In genomic region chr8:70926396-70926795, GRCm38 (mm10) we compare ENCODE assay signal across 23 mouse cellular contexts. TPM values are rescaled to one million over a fixed set of nuclear protein-coding genes. Genes with fewer than 3 reads are reported as not detected.
DNase-seq lines count a peak whose midpoint lies in the region; ATAC-seq lines count a peak whose summit lies in the region.
"Had no signal": no experiment of that assay in that cellular context is flagged by ENCODE, and none has a peak within 500 bp of the region (broad histone marks: within the 10 kb centered on the region; RNA-seq: fewer than 3 reads in every experiment).

No protein-coding gene starts in this region.

- H3K9me3 ChIP-seq in heart, embryonic 11.5 days (replicated peaks; ENCODE audit: control insufficient read depth, low read length), result no peaks in the 10 kb centered on the region
- H3K9me3 ChIP-seq: embryonic facial prominence, embryonic 12.5 days; embryonic facial prominence, embryonic 15.5 days; forebrain, embryonic 12.5 days; heart, embryonic 10.5 days; hindbrain, embryonic 12.5 days; hindbrain, embryonic 15.5 days; intestine, embryonic 15.5 days had no signal

- H3K4me2 ChIP-seq in heart, embryonic 11.5 days, result no peak overlapping the region
- H3K4me2 ChIP-seq: embryonic facial prominence, embryonic 12.5 days; embryonic facial prominence, embryonic 15.5 days; forebrain, embryonic 12.5 days; hindbrain, embryonic 12.5 days; hindbrain, embryonic 15.5 days; intestine, embryonic 15.5 days had no signal

- WGBS in heart, embryonic 11.5 days (ENCODE audit: insufficient replicate concordance), result 89% methylated on average over 5 of the region's 5 CpGs

- no peak for ATAC-seq in heart, embryonic 11.5 days (replicated peaks; ENCODE audit: insufficient number of reproducible peaks, low FRiP score, low TSS enrichment)
- ATAC-seq: activated CD4-positive, CD25-positive, alpha-beta regulatory T cell, adult 4 months; forebrain, embryonic 16.5 days; intestine, embryonic 15.5 days had no signal

- 0 out of 2 replicates have a peak, but pooled peaks cover under 1% of the 10 kb centered on the region for H3K36me3 ChIP-seq in heart, embryonic 11.5 days (ENCODE audit: control insufficient read depth, insufficient read depth, low read length)
- H3K36me3 ChIP-seq: hindbrain, embryonic 15.5 days; intestine, embryonic 15.5 days had no signal

- H3K9ac ChIP-seq in heart, embryonic 11.5 days (ENCODE audit: low read depth, low read length), result no peak overlapping the region
- H3K9ac ChIP-seq: embryonic facial prominence, embryonic 12.5 days; embryonic facial prominence, embryonic 15.5 days; forebrain, embryonic 12.5 days; hindbrain, embryonic 12.5 days; hindbrain, embryonic 15.5 days; intestine, embryonic 15.5 days had no signal

- no peak overlapping the region for H3K27ac ChIP-seq in heart, embryonic 11.5 days (ENCODE audit: low read depth, low read length)
- H3K27ac ChIP-seq: embryonic facial prominence, embryonic 12.5 days; embryonic facial prominence, embryonic 15.5 days; forebrain, embryonic 12.5 days; heart, adult 2 months; heart, embryonic 10.5 days; hindbrain, embryonic 12.5 days; hindbrain, embryonic 15.5 days; intestine, embryonic 15.5 days had no signal

- H3K4me3 ChIP-seq in heart, embryonic 11.5 days (ENCODE audit: low read depth, low read length), result no peak overlapping the region
- H3K4me3 ChIP-seq: embryonic facial prominence, embryonic 12.5 days; embryonic facial prominence, embryonic 15.5 days; forebrain, embryonic 12.5 days; heart, adult 2 months; heart, embryonic 10.5 days; hindbrain, embryonic 12.5 days; hindbrain, embryonic 15.5 days; intestine, embryonic 15.5 days had no signal

- no peaks in the 10 kb centered on the region for H3K27me3 ChIP-seq in heart, embryonic 11.5 days (ENCODE audit: control insufficient read depth, insufficient read depth, low read length)
- H3K27me3 ChIP-seq: embryonic facial prominence, embryonic 12.5 days; embryonic facial prominence, embryonic 15.5 days; forebrain, embryonic 12.5 days; hindbrain, embryonic 12.5 days; hindbrain, embryonic 15.5 days; intestine, embryonic 15.5 days had no signal

- H3K4me1 ChIP-seq in heart, embryonic 11.5 days (ENCODE audit: control insufficient read depth, insufficient read depth, low read length), result no peaks in the 10 kb centered on the region
- H3K4me1 ChIP-seq: embryonic facial prominence, embryonic 12.5 days; forebrain, embryonic 12.5 days; heart, embryonic 10.5 days; hindbrain, embryonic 12.5 days; hindbrain, embryonic 15.5 days; intestine, embryonic 15.5 days had no signal

- peak; percentile 51 for DNase-seq in heart, adult 11 months
- DNase-seq in layer of hippocampus, adult 9-11 months, result peak; percentile 61
- no peak for DNase-seq in layer of hippocampus, adult 11-12 months (ENCODE audit: low spot score)
- peak; percentile 62 for DNase-seq in telencephalon, adult 2 months (ENCODE audit: low read depth, low spot score)
- DNase-seq in cerebellum, postnatal 4 days (ENCODE audit: low spot score in 2 of 2), result no peak
- DNase-seq: adrenal gland, adult 8-10 months; adrenal gland, postnatal 25 days; cerebellum, adult 18-20 months; cerebellum, adult 9-10 months; cerebellum, postnatal 14 days; gastrocnemius, postnatal 25 days had no signal

RNA-seq across cellular contexts. Expression of gene Map1s, which starts 20.7 kb away (rescaled TPM):
- polyA plus RNA-seq in heart, embryonic 11.5 days (2014; fragmentation: Nextera tagmentation; extraction: Ambion mirVana), result 26.0 and 31.1 TPM in 2 replicates

RNA-seq across cellular contexts. Expression of gene Rpl18a, which starts 29.2 kb away (rescaled TPM):
- polyA plus RNA-seq in heart, embryonic 11.5 days (2014; fragmentation: Nextera tagmentation; extraction: Ambion mirVana), result 2,782 and 3,146 TPM in 2 replicates

RNA-seq across cellular contexts. Expression of gene Slc5a5, which starts 33.8 kb away (rescaled TPM):
- 0.06 TPM in 1 of 2 replicates, not detected in the other for polyA plus RNA-seq in heart, embryonic 11.5 days (2014; fragmentation: Nextera tagmentation; extraction: Ambion mirVana)
- polyA plus RNA-seq: activated CD4-positive, CD25-positive, alpha-beta regulatory T cell, adult 4 months; heart, embryonic 14.5 days had no signal

RNA-seq across cellular contexts. Expression of gene Ccdc124, which starts 52.7 kb away (rescaled TPM):
- polyA plus RNA-seq in heart, embryonic 11.5 days (2014; fragmentation: Nextera tagmentation; extraction: Ambion mirVana), result 102 and 109 TPM in 2 replicates

Comparison
In these comparisons a context has a peak if more than half of its experiments do, and no peak if none do; other contexts are left out.
1. DNase-seq: peak in heart, adult 11 months (single experiment), layer of hippocampus, adult 9-11 months (single experiment) and telencephalon, adult 2 months (single experiment); none in layer of hippocampus, adult 11-12 months (single experiment) and cerebellum, postnatal 4 days (0 of 2).